Mouse (Mus musculus) gastrocnemius, adult 8-10 months (tissue): ENCODE results near the gene Smpd3. TPM values are rescaled to one million over a fixed set of nuclear protein-coding genes. Genes with fewer than 3 reads are reported as not detected.

Source experiments
- DNase-seq, 2 experiments: peaks; one replicate each; pipeline ENCODE4 v3.0.0; 2022; ENCODE audit warnings: low spot score in 2 of 2
- total RNA-seq, 4 experiments: library from RNA; stranded (reverse); gene quantifications; 2 replicates each; pipeline ENCODE4 v1.2.4; 2022

Smpd3 gene
- total RNA-seq, 4 experiments from 2014 or later, result 0.53 to 1.0 (median 0.74) TPM

DNA sequence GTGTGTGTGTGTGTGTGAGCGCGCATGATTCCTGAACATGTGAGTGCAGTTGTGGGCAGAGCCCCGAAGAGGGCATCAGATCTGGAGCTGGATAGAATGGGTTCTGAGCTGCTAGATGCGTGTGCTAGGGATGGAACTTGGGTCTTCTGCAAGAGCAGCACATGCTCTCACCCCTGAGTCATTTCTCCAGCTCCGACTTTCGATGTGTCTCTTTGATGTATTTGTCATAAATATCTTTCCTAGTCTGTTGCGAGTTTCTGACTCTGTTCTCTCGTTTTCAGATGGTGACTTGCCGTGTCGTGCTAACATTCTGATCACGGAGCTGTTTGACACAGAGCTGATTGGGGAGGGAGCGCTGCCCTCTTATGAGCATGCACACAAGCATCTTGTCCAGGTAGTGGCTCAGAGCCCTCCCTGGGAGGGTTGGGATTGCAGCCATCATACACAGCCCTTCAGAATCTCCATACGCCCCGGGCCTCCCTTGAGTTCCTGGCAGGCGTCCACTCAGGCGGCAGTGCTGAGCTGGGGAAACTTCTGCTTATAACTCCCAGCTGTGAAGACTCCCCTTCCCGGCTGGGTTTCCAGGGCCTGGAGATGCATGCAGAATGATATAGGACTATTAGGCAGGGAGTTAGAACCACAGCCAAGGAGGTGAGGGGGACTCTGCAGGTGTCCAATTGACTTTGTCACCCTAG is 103.1 kb downstream of the Smpd3 start:
- DNase-seq, result no peak

DNA sequence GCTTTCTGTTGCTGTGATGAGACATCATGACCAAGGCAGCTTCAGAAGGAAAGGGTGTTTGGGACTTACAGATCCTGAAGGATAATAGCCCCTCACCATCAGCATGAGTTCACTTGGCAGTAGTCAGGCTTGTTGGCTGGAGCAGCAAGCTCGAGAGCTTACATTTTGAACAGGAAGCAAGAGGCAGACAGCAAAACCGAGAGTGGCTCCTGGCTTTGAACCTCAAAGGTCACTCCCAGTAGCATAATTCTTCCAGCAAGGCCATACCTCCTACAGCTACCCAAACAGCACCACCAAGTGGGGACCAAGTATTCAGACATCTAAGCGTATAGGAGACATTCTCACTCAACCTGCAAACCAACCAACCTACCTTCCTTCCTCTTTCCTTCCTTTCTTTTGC is 105.0 kb downstream of the Smpd3 start:
- DNase-seq, result no peak

DNA sequence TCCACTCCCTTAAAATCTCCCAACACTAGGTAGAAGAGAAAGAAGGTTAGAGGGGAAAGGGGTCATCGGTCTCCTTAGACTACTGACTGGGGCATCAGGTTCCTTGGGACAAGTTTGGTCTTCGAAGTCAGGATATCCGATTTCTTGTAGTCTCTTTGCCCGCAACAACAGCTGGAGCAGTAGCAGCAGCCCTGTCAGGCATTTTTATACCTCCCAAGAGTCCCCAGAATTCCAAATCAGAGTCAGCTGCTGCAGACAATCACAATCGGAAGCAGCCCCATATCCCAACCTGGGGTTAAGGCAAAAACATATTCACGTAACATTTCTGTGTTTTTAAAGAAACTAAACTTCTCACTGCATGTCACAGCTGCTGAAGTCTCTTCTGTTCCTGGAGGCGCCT is 106.3 kb downstream of the Smpd3 start:
- DNase-seq, result no peak

DNA sequence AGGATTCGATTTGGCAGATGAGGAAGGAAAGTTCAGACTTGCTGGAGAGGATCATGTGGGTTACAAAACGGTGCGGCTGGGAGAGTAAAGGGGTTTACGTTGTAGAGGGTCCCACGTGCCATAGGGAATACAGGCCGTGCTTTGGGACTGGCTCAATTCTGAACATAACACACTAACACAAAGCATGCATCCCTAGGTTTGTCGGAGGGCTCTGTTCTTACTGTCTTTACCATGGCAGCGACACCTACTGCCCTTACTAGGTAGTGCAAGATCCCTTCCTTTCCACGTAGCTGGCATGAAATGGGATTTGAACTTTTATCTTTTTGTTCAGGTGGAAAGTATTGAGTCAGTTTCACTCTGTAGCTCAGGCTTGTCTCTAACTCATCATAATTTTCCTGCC is 111.2 kb downstream of the Smpd3 start:
- no peak for DNase-seq

DNA sequence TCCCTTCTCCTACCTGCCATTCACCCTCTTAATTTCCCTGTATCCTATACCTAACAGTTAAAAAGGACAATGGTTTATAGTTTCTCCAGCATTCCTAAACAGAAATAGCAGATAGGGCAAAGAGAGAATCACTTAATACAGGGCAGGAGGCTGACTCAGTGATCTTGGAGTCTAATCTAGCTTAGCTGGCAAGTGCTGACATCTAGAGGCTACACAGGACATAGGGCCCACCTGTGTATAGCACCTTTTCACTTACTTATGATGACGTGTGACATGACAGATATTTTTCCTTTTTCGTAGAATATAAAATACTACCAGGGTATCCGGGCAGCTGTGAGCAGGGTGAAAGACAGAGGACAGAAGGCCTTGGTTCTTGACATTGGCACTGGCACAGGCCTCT is 118.2 kb downstream of the Smpd3 start:
- DNase-seq, result no peak

DNA sequence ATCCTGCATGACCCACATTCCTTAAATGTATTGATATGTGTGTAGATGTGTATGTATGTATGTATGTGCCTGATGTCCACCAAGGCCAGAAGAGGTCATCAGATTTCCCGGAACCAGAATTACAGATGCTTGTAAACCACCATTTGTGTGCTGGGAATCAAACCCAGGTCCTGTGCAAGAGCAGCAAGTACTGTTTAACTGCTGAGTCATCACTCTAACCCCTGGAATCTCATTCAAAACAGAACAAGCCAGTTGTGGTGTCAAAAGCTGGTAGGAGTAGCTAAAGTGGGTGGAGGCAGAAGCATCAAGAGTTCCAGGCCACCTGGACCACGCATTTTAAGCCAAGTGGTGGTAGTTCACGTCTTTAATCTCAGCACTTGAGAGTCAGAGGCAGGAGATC is 123.8 kb downstream of the Smpd3 start:
- DNase-seq, result no peak

DNA sequence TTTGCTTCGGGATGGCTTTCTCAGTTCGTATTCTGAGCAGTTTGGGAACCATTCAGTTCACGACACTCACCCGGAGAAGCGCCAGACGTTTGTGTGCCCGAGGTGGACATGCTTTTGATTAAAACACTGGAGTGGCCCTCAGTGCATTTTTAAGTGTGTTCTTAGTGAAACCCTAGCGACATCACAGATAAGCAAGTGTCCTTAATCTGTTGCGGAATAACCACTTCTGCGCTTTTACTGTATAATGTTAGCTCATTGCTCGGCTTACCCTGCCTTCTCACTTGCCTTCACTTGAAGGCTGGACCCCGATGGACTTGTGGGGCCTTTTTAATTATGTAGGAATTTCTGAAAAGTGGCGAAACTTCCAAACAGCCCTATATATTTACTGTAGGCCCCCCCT is 126.4 kb downstream of the Smpd3 start:
- DNase-seq, result no peak

DNA sequence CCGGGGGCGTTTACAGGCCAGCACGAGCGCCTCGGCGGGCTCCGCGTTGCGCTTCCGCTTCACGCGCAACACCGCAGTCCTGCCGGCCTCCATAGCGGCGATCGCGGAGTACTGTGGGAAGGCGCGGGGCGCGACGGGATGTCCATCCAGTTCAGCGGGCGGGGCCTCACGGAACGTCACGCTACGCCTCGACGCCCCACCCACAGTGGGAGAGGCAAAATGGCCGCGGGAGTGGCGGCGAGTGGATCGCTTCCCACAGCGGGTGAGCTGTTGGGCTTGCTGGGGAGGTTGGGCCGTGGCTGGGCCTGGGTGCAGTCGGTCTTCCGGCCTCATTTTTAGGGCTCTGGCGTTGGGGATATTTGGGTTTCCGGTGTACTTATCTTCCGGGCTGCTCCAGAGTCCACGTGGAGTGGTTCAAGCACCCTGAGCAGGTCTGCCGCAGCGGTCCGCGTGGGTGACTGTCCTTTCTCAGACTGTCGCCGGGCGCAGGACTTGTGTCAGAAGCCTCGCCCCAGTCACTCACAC is 126.9 kb downstream of the Smpd3 start, which contains the start of the genes Slc7a6os and Prmt7:
TSS of gene Slc7a6os (minus strand) at position 115 of the 525 bp plus-strand sequence.
TSS of gene Prmt7 (plus strand) at position 116 of the 525 bp plus-strand sequence.
- peak; percentile 88 to 90 for DNase-seq

DNA sequence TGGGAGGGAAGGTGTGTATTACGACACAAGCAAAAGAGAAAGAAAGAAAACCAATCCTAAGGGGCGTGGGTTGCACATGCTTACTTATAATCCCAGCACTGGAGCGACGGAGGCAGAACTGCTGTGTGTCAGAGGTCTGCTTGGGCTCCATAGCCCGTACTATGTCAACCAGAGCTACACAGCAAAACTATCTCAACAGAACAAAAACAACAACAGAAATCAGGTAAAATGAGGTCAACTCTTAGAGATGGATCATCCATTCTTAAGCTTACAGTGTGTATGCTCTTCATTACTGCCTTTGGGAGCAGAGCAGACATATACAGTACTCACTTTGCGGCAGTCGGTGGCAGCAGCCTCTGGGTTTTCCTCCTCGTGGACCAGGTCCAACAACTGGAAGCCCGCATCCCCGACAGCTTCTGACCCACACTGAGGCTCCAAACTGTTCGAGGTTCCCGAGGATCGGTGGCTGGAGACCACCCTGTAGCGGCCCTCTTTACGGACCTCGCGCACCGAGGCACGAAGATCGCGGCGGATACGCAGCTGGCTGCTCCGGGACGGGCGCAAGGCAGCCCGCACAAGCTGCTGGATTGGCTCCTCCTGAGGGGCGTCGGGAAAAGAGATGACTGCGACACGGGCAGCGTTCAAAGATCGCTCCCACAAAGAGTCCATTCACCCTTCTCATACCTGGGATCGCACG is 127.6 kb downstream of the Smpd3 start:
- DNase-seq, result peak in 1 of 2 experiments; percentile 10

Other genes starting within 250 kb of the Smpd3 start
- not detected for gene Esrp2, start 201.0 kb downstream of the Smpd3 start, total RNA-seq
- 1 to 10 TPM; 3.3 to 5.6 (median 4.0) TPM for gene Pla2g15, start 187.6 kb downstream of the Smpd3 start, total RNA-seq
- gene Slc7a6, start 169.1 kb downstream of the Smpd3 start, total RNA-seq, result 10 to 100 TPM in 2 of 4 experiments, 1 to 10 TPM in 2; 7.2 to 11.4 (median 9.3) TPM
- gene Slc7a6os, start 127.1 kb downstream of the Smpd3 start, total RNA-seq, result 1 to 10 TPM; 7.1 to 9.8 (median 8.1) TPM
- gene Prmt7, start 127.1 kb downstream of the Smpd3 start, total RNA-seq, result 10 to 100 TPM; 31.1 to 36.8 (median 34.2) TPM
- gene Zfp90, start 77.3 kb upstream of the Smpd3 start, total RNA-seq, result 1 to 10 TPM in 2 of 4 experiments, under 1 TPM in 2; 0.63 to 1.1 (median 0.87) TPM
- not detected for gene 6030452D12Rik, start 162.5 kb upstream of the Smpd3 start, total RNA-seq
- under 1 TPM in 1 of 4 experiments, not detected in 3; 0.05 TPM for gene Cdh3, start 172.9 kb upstream of the Smpd3 start, total RNA-seq
- 100 to 1,000 TPM in 3 of 4 experiments, 10 to 100 TPM in 1; 99.2 to 128 (median 106) TPM for gene Gm10073, start 235.5 kb upstream of the Smpd3 start, total RNA-seq